Mouse (Mus musculus): ENCODE results near the gene Fahd2a. TPM values are rescaled to one million over a fixed set of nuclear protein-coding genes. Genes with fewer than 3 reads are reported as not detected.

Gene Fahd2a
- 30.4 and 41.2 TPM in 2 replicates for polyA plus RNA-seq (2012; rRNA removed)

DNA sequence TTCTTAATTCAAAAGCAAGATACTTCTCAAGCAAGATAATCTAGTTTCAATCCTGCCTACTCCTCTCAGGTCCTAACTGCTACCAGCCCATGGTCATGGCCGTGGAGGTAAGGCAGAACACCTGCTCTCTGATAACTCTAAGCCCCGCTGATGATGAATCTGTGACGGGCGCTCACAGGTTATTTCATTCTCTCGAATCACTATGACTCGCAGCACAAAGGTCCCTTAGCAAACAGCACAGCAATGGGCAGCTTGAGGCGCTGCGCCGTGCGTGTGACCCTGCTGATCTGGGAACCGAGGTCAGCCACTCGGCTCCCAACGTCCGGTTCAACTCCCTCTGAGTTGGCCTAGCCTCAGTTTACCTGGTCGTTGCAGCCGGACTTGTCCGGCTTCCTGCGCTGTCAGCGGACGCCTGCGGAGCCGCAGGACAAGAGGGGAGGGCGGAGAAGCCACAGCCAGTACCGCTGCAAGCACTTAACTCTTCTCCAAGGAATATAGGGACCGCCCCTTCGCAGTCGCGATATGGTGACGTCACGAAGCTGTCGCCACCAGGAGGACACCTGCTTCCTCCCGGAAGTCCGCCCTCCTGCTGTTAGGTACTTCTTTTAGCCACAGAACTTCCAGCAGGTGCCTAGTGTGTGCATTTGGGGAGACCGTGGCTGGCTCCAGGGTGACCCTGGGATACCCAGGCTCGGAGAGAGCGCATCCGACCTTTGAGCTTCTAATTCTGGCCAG lies at the start of gene Fahd2a:
Gene Fahd2a (minus strand): TSS at position 511 of the 735 bp plus-strand sequence.
- peak; percentile 67 for DNase-seq (ENCODE audit: low spot score)

DNA sequence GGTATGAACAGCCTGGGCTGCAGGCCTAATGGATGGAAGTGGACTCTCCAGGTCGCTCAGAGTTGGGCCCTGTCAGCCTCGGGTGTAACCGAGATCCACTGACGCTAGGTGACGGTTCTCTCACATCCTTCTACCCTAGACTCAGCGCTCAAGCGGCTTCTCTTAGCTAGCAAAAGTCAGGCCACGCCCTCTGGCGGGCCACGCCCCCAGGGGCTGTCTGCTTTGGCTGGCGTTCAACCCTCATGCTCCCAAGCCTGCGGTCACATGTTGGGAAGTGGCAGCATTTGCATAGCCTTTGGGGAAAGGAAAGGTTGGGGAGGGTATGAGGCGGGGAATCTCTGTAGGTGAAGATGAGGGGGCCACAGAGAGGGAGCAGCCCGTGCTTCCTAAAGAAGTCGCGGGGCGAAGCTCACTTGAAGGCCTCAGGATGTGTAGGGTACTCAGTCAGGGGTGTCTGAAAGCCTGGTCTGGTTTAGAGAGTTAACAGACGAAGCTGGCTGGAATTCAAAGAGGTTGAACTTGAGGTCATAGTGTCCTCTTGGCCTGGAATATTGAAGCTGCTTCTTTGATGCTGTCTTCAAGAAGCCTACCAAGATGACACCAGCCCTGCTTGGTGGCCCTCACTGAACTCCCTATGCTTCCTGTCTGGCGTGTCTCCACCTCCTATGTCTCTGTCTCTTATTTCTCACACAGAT lies 40.3 kb upstream of the Fahd2a start:
- no peak for DNase-seq (ENCODE audit: low spot score)

GRCm38 (mm10) chr2:127483001-127483400 lies 38.6 kb upstream of the Fahd2a start:
- no peak for DNase-seq (ENCODE audit: low spot score)

GRCm38 (mm10) chr2:127482533-127482911 lies 38.2 kb upstream of the Fahd2a start:
- peak; percentile 59 for DNase-seq (ENCODE audit: low spot score)

- no peak for DNase-seq (ENCODE audit: low spot score)
Observed at GRCm38 (mm10) chr2:127481841-127482532, 37.6 kb upstream of the Fahd2a start.

- no peak for DNase-seq (ENCODE audit: low spot score)
Observed at GRCm38 (mm10) chr2:127479763-127480162, 35.4 kb upstream of the Fahd2a start.

DNA sequence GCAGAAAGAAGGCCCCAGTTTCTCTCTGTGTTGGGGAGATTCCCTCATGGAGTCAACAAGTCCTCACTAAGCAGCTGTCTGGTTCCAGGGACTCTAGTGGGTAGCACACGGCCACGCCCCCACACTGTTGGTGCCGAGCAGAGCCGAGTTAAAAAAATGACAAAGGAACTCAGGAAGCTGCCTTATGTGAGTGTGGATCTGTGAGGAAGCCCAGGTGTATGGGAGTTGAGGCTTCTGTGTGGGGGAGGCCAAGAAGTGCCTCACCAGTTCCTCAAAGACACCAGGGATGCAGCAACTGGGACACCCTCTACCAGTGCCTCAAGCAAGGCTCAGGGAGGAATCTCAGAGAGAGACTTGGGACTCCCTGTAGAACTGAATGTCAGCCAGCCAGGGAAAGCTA lies 34.8 kb upstream of the Fahd2a start:
- DNase-seq (ENCODE audit: low spot score) = no peak

DNA sequence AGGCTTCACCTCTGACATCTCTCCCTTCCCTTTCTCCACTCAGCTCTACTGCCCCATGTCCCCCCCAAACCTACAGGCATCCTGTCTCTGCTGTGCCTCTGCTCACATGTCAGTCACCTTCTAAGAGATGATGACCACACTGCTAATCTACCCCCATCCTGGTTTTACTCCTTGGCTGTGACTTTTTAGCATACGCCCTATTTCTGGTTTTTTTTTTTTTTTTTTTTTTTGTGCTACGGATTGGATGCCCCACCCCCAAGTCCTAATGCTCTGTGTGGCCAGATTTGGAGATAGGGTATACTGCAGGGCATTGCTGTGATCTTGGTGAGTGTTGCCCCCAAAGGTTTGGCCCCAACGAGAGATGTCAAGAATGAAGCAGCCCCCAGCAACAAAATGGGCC lies 27.9 kb upstream of the Fahd2a start:
- no peak for DNase-seq (ENCODE audit: low spot score)

- no peak for DNase-seq (ENCODE audit: low spot score)
Observed at GRCm38 (mm10) chr2:127471281-127471680, 26.9 kb upstream of the Fahd2a start.

GRCm38 (mm10) chr2:127470661-127471060 lies 26.3 kb upstream of the Fahd2a start:
- no peak for DNase-seq (ENCODE audit: low spot score)

GRCm38 (mm10) chr2:127470183-127470582 lies 25.8 kb upstream of the Fahd2a start:
- no peak for DNase-seq (ENCODE audit: low spot score)

DNA sequence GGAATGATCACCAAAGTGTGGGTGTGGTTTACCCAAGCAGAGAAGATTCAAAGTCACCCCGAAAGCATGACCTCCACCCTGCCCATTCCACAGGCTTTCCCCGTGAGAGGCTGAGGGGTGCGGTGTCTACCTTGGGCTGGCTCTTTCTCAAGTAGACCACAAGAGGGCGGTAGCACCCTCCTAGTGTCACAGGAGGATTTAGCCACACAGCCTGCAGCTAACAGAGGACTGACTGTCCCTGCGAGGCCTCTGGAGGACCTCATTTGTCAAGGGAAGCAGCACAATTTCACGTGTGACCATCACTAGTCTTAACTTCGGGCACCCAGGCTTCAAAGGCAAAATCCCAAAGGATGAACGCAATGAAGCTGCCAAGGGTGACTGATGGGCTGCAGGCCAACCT lies 17.9 kb upstream of the Fahd2a start:
- peak; percentile 34 for DNase-seq (ENCODE audit: low spot score)

DNA sequence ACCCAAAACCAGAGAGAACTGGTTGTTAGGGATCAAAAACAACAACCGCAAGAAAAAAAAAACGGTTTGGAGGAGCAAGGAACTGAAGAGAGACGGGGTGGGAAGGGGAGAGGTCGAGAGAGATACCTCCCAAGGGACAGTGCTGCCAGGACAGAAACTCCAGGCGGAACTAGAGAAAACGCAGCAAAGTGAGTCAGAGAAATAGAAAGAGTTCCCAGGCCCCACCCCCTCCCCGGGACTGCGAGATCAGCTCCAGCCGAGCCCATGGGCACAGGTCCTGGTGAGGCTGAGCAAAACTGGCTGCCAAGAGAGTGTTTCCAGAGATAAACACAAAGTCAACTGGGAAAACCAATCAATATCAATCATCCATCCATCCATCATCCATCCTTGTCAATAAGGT lies 17.0 kb upstream of the Fahd2a start:
- no peak for DNase-seq (ENCODE audit: low spot score)

DNA sequence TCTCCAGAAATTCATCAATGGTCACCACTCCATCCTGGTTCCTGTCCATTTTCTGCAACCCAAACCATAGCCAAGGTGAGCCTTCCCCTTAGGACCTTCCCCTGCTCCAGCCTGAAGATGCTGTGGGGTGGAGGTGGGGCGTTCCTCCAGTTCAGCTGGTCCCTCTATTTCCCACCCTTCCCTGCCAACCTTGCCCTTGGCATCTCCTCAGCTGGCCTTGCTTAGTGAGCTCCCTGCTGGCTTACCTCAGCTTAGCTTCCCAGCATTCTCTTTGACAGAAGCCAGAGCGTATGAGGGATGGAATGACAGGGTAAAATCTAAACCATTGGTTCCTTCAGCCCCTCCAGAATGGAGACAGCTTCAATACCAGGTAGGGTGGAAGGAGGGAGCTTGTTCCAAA lies 15.0 kb upstream of the Fahd2a start:
- DNase-seq (ENCODE audit: low spot score) = no peak

- DNase-seq (ENCODE audit: low spot score) = peak; percentile 51
Observed at GRCm38 (mm10) chr2:127453764-127454163, 9.4 kb upstream of the Fahd2a start.

- no peak for DNase-seq (ENCODE audit: low spot score)
Observed at GRCm38 (mm10) chr2:127453141-127453540, 8.8 kb upstream of the Fahd2a start.

- no peak for DNase-seq (ENCODE audit: low spot score)
Observed at GRCm38 (mm10) chr2:127451748-127452147, 7.4 kb upstream of the Fahd2a start.

DNA sequence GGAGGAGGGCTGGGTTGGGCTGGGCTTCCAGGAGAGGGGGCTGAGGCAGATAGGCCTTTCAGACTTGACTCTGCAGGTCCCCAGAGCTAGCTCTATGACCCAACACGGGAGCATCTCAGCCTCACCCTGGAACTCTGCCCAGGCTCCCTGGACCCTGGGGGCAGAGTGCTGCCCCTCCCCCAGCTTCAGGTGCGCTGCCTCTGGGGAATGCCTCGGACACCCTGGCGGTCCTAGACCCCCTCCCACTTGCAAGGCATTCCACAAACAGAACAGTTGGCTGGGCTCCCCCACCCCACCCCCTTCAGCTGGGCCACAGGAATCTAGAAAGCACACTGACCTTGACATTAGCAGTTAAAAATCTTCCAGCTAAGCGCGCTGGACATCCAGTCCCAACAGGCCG lies 5.3 kb upstream of the Fahd2a start:
- DNase-seq (ENCODE audit: low spot score) = no peak

DNA sequence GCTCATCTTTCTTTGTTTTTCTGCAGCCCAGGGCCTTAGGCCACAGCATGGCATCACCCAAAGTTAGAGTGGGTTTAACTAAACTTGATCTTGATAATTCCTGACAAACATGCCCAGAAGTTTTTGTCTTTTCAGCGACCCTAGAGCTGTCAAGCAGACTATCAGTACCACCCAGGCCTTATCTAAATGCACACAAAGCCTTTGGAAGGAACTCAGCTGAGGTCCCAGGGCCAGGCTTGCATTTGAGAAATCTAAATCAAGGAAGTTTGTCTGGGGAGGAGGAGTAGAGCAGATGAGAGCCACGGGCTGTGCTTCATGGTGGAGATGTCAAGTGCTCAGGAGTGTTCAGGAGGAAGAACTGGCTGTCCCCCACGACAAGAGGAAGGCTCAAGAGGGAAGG lies 2.5 kb upstream of the Fahd2a start:
- no peak for DNase-seq (ENCODE audit: low spot score)

GRCm38 (mm10) chr2:127437697-127438096 lies 6.7 kb downstream of the Fahd2a start:
- no peak for DNase-seq (ENCODE audit: low spot score)

DNA sequence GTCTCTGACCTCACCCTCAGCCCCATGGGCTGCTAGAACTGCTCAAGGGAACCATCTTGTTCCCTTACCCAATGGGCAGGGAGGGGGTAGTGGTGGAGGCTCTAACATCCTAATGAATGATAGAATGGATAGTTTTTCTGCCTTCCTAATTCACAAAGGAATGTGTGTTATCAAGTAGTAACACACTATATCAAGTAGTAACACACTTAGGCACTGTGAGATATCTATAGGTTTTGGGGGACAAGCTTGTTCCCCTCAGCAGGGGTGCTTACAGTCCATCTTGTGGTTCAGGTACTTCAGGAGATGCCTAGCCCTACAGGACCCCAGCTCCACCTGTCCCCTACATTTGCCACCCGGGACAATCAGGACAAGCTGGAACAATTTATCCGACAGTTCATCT lies 8.8 kb downstream of the Fahd2a start:
- DNase-seq (ENCODE audit: low spot score) = no peak

GRCm38 (mm10) chr2:127435135-127435534 lies 9.2 kb downstream of the Fahd2a start:
- no peak for DNase-seq (ENCODE audit: low spot score)
